Mouse (Mus musculus) kidney, adult 2 months (tissue): ENCODE measurements around the gene Myo1e. TPM values are rescaled to one million over a fixed set of nuclear protein-coding genes. Genes with fewer than 3 reads are reported as not detected.

Experiments used
- DNase-seq: peaks from one replicate; pipeline ENCODE4 v3.0.0; 2021
- H3K27ac ChIP-seq: fragments of 200-500 bp; 2 replicates; pipeline ENCODE4 v1.5.1; 2012; ENCODE audit warnings: low read depth, low read length, control low read depth, inconsistent platforms; ENCODE audit not compliant: insufficient read depth
- H3K27me3 ChIP-seq: fragments of 200-500 bp; replicated peaks from 2 replicates; pipeline ENCODE4 v1.6.1; 2012; ENCODE audit warnings: mild to moderate bottlenecking, moderate library complexity, low read length, inconsistent platforms; ENCODE audit not compliant: control insufficient read depth, insufficient read depth
- H3K36me3 ChIP-seq: fragments of 200-500 bp; 2 replicates; pipeline ENCODE4 v1.6.1; 2012; ENCODE audit warnings: mild to moderate bottlenecking, moderate library complexity, low read length, inconsistent platforms; ENCODE audit not compliant: control insufficient read depth, insufficient read depth
- H3K4me1 ChIP-seq: fragments of 200-500 bp; 2 replicates; pipeline ENCODE4 v1.6.1; 2011; ENCODE audit warnings: low read length; ENCODE audit not compliant: control insufficient read depth, insufficient read depth
- H3K4me3 ChIP-seq: fragments of 200-500 bp; 2 replicates; pipeline ENCODE4 v1.5.1; 2011; ENCODE audit warnings: mild to moderate bottlenecking, low read depth, low read length, control low read depth; ENCODE audit not compliant: insufficient read depth
- CTCF ChIP-seq: fragments of 200-500 bp; conservative IDR thresholded peaks from 2 replicates; pipeline ENCODE4 v1.5.1; 2011; ENCODE audit warnings: low read depth, mild to moderate bottlenecking, control low read depth, low read length, moderate library complexity, mixed read lengths; ENCODE audit not compliant: insufficient read depth, insufficient read length
- POLR2A ChIP-seq: fragments of 200-500 bp; IDR thresholded peaks from one replicate; pipeline ENCODE4 v1.6.1; 2011; ENCODE audit warnings: low read depth, low read length, control low read depth
- WGBS: fragments of 180-500 bp; shearing (Covaris S2); methylation state at CpG from one replicate; pipeline ENCODE4 v1.1.7; 2018; 5-methylcytosine and 5-hydroxymethylcytosine counted together
- polyA plus RNA-seq: library from polyadenylated mRNA; depleted of rRNA; stranded (reverse); fragments of >200 nt; gene quantifications from 2 replicates; pipeline ENCODE4 v1.2.3, GENCODE M21; 2012

Gene Myo1e
- polyA plus RNA-seq, 1 experiment = 14.5 TPM

DNA sequence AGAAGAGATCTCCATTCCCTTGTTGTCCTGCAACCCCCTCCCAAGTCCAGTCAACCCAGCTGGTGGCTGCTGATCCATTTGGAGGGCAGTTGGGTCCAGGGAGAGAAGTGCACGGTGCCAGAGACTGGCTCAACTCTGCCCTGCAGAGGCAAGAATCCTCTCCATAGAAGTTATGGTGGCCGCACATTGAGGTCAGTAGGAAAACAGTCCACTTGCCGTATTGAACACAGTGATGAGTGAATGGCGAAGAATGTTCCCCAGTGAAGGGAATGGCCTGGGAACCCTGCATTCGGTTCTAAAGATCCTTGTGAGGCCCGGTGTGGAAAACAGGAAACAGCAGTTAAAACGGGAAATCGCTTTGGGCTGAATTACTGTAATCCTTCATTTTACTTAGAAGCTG is 56.0 kb downstream of the Myo1e start:
- Histone ChIP-seq H3K27me3 (no peaks in the 10 kb centered on the region), H3K27ac (peak overlapping the region; percentile 51), H3K36me3 (no peaks in the 10 kb centered on the region), H3K4me1 (peaks cover 55% of the 10 kb centered on the region), H3K4me3 (no peak overlapping the region)
- TF ChIP-seq CTCF (no peak), POLR2A (no peak)
- DNase-seq = no peak
- WGBS = 41% methylated on average over 8 of the region's 8 CpGs

- Histone ChIP-seq H3K4me3 (no peak overlapping the region), H3K4me1 (peaks cover 54% of the 10 kb centered on the region), H3K36me3 (no peaks in the 10 kb centered on the region), H3K27me3 (no peaks in the 10 kb centered on the region), H3K27ac (peak overlapping the region; percentile 45)
- TF ChIP-seq CTCF (no peak), POLR2A (no peak)
- 18% methylated on average over 7 of the region's 7 CpGs for WGBS
- peak; percentile 66 for DNase-seq
These were observed 56.6 kb downstream of the Myo1e start for GRCm38 (mm10) chr9:70263735-70264134.

GRCm38 (mm10) chr9:70265513-70265912 is 58.4 kb downstream of the Myo1e start:
- Histone ChIP-seq H3K27me3 (no peaks in the 10 kb centered on the region), H3K36me3 (no peaks in the 10 kb centered on the region), H3K27ac (peak overlapping the region; percentile 44; the same call in 1 of the 2 replicates), H3K4me3 (no peak overlapping the region), H3K4me1 (peaks cover 49% of the 10 kb centered on the region)
- TF ChIP-seq CTCF = no peak
- TF ChIP-seq POLR2A = no peak
- WGBS = 43% methylated on average over 5 of the region's 5 CpGs
- DNase-seq = peak; percentile 86

- Histone ChIP-seq H3K4me1 (peaks cover 53% of the 10 kb centered on the region), H3K27ac (peak overlapping the region; percentile 54; the same call in 1 of the 2 replicates), H3K36me3 (no peaks in the 10 kb centered on the region), H3K27me3 (no peaks in the 10 kb centered on the region), H3K4me3 (no peak overlapping the region)
- no peak for TF ChIP-seq POLR2A
- TF ChIP-seq CTCF = no peak
- 90% methylated on average over 2 of the region's 2 CpGs for WGBS
- no peak for DNase-seq
These were observed 59.0 kb downstream of the Myo1e start for GRCm38 (mm10) chr9:70266186-70266585.

DNA sequence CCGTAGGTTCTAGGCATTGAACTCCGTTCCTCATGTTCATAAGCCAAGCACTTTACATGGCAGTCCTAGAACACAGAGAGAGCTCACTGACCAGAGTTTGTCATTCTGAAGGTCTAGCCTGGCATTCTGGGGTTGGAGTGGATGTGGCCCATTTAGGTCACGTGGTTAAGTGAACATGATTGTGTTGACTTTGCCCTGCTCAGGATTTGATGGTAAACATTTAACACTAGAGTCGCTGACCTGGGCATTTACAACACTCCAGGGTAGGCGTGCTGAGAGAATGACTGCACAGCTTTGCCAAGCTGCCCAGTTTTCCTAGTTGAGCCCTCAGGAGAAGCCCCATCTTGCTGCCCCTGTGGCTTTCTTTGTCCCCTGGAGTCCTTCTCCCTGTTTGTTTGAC is 60.0 kb downstream of the Myo1e start:
- DNase-seq = peak; percentile 83
- TF ChIP-seq POLR2A (no peak), CTCF (no peak)
- H3K36me3 ChIP-seq = no peaks in the 10 kb centered on the region
- H3K27ac ChIP-seq = peak overlapping the region; percentile 11
- no peaks in the 10 kb centered on the region for H3K27me3 ChIP-seq
- no peak overlapping the region for H3K4me3 ChIP-seq
- peaks cover 52% of the 10 kb centered on the region for H3K4me1 ChIP-seq
- 63% methylated on average over 5 of the region's 5 CpGs for WGBS

GRCm38 (mm10) chr9:70269349-70269748 is 62.2 kb downstream of the Myo1e start:
- Histone ChIP-seq H3K36me3 (no peaks in the 10 kb centered on the region), H3K27ac (no peak overlapping the region), H3K4me3 (no peak overlapping the region), H3K27me3 (no peaks in the 10 kb centered on the region), H3K4me1 (peaks cover 40% of the 10 kb centered on the region)
- WGBS = 82% methylated on average over 10 of the region's 10 CpGs
- no peak for TF ChIP-seq CTCF
- no peak for TF ChIP-seq POLR2A
- DNase-seq = no peak

DNA sequence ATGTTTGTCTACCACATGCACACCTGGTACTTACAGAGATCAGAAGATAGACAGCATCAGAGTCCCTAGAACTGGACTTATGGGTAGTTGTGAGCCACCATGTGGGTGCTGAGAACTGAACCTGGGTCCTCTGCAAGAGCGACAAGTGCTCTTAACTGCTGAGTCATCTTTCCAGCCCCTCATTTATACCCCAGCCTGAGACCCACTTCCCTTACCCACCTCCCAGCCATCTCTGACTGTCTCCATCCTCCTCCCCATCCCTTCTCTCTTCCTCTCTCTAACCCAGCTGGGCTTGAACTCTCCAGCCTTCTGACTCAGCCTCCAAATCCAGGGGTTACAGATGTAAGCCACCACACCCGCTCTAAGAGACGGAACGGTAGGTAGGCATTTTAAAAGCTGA is 63.3 kb downstream of the Myo1e start:
- no peak for DNase-seq
- no peaks in the 10 kb centered on the region for H3K27me3 ChIP-seq
- peak overlapping the region; percentile 57 for H3K27ac ChIP-seq
- H3K4me1 ChIP-seq = peaks cover 32% of the 10 kb centered on the region
- no peak overlapping the region for H3K4me3 ChIP-seq
- H3K36me3 ChIP-seq = no peaks in the 10 kb centered on the region
- no peak for TF ChIP-seq CTCF
- TF ChIP-seq POLR2A = no peak
- 68% methylated on average over 4 of the region's 4 CpGs for WGBS
